Mouse (Mus musculus) CH12.LX (cell line): ENCODE measurements around the gene Fam50b.

Source experiments
- CTCF ChIP-seq, 2 experiments: IDR thresholded peaks in 1 of 2; conservative IDR thresholded peaks in 1 of 2; 2 replicates each; pipeline ENCODE4 v1.5.1; 2011 to 2012; ENCODE audit warnings: low read depth in 2 of 2, low read length in 2 of 2, improper control_type of control experiment in 1 of 2, inconsistent platforms in 1 of 2, mild to moderate bottlenecking in 1 of 2, moderate library complexity in 1 of 2
- E2F4 ChIP-seq: IDR thresholded peaks from 2 replicates; pipeline ENCODE4 v1.6.1; 2011; ENCODE audit warnings: low read depth, low read length, improper control_type of control experiment; ENCODE audit not compliant: insufficient replicate concordance
- ETS1 ChIP-seq: conservative IDR thresholded peaks from 2 replicates; pipeline ENCODE4 v1.6.1; 2012; ENCODE audit warnings: low read depth, mild to moderate bottlenecking, inconsistent platforms, low read length, improper control_type of control experiment, moderate library complexity
- JUND ChIP-seq: conservative IDR thresholded peaks from 2 replicates; pipeline ENCODE4 v1.6.1; 2011; ENCODE audit warnings: low read depth, low read length, improper control_type of control experiment
- MAZ ChIP-seq: IDR thresholded peaks from 2 replicates; pipeline ENCODE4 v1.6.1; 2012; ENCODE audit warnings: low read depth, mild to moderate bottlenecking, inconsistent platforms, low read length, improper control_type of control experiment, moderate library complexity
- POLR2A ChIP-seq: IDR thresholded peaks from 2 replicates; pipeline ENCODE4 v1.6.1; 2011; ENCODE audit warnings: low read depth, mild to moderate bottlenecking, improper control_type of control experiment, low read length
- ZC3H11A ChIP-seq: IDR thresholded peaks from 2 replicates; pipeline ENCODE4 v1.6.1; 2012; ENCODE audit warnings: low read depth, mild to moderate bottlenecking, inconsistent platforms, low read length, improper control_type of control experiment

DNA sequence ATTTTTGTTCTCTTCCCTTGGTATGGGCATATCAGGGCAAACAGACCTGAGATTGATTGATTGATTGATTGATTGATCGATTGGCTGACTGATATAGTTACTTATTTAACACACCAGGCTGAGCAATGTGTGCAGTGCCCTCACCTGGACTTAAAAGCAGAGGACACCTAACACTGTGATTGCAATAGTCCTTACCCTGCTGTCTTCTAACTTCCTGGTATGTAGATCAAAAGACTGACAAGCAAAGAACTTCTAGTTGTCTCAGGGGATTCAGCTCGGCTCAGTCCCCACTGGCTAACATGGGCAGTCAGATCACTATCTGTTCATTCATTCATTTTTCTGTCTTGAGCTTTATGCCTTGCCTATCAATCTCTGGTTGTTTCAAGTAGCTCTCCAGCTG, 31.3 kb upstream of the Fam50b start:
- TF ChIP-seq ZC3H11A (no peak), POLR2A (no peak), ETS1 (no peak), CTCF (conservative IDR thresholded peaks at IDR 0.05 in 1 of 2, IDR thresholded peaks at IDR 0.05 in 1 of 2; ENCODE audit: low read depth in 2 of 2, low read length in 2 of 2) (peak in 1 of 2 experiments; percentile 32; a peak in 1 of 4 replicates), MAZ (no peak), E2F4 (no peak), JUND (no peak)
